Mouse (Mus musculus) A20 (cell line): ENCODE measurements around the gene Asah2.

ENCODE experiments used
- DNase-seq: peaks from one replicate; pipeline ENCODE4 v3.0.0-alpha.2; 2011; ENCODE audit warnings: low read depth, low spot score

Asah2 gene

DNA sequence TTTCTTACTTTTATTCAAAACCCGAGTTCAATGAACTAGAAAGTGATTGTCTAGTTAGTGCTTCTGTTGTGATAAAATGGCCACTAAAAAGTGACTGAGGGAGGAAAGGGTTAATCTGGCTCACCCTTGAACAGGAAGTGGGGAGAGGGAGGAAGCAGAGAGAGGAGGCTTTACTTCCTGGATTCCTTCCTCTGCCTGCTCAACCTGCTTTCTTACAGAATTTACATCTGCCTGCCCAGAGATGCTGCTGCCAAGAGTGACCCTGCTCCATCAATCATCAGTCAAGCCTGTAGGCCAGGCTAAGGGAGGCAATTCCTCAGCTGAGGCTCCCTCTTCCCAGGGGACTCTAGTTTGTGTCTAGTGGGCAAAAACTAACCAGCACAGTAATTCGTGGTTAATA is 132.1 kb downstream of the Asah2 start:
- peak; percentile 11 for DNase-seq

DNA sequence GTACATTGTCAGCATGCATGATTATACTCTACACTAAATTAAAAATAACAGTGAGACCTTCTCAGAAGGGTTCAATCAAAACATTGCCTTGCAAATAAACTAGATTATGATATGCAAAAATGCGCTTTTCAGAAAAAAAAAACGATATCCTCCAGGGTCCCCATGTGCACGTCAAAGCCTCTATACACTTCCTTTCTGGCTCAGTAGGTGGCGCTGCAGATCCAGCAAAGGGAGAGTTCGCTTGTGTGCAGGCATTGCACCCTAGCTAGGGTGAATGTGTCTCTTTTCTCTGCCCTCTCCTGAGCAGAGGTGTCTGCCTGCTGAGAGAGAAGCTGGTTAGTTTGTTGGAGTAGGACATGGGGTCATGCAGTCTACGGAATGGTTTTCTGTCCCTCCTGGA is 136.0 kb downstream of the Asah2 start:
- peak; percentile 88 for DNase-seq

DNA sequence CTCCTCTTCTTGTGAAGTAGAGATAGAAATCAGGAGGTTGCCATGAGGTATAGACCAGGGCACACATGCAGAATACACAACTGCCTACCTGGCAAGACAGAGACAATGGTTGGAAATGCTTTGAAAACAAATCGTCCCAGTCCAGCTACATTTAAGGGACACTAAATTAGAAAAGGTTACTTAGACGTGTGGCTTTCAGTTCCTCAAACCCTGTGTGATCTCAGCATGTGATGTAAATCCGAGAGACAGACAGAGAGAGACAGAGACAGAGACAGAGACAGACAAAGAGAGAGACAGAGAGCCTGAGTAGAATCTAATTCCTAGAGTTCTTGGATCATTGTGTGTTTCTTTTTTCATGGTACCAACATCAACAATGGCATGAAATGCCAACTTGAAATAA is 136.6 kb downstream of the Asah2 start:
- DNase-seq: peak; percentile 60

DNA sequence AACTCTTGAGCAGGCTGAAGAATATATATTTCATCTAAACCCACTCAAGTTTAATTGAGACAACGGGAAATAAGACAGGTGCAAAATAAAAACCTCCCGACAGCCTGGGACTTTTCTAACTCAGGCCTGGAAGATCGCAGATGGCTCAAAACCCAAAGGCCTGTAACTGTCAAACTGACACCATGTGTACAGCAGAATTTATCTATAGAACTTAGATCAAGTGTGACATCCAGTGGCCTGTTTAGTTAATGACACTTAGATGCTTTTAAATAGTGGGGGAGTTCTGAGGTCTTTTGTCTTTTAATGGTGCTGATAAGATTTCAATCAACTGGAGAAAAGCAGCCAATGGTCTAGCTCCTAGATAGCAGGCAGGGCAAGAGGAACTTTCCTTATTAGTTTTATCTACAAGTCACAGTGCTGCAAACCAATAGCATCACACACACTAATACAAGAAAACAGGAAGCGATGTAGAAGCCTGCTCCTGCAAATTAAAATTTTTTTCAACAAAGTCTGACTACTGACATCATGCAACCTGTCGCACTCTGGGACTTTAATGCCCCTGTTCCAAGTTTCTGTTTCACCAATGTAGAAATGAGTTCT is 140.0 kb downstream of the Asah2 start:
- peak; percentile 47 for DNase-seq

DNA sequence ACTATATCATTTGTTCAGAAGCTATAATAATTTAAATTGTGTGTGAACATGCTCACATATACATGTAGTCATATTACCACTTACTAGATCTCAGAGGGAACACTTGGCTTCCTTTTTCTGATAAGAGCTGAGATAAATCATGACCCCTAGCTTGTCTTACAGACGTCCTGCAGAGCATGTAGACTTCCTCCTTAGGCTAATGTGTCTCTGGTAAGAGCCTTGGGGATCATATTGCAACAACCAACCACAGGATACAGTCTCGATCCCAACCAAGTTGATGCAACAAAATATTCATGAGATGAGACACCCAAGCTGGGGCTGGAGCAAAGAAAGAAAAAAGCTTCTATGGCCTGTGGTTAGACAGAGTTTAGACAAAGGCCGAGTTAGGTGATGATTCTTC is 144.9 kb downstream of the Asah2 start:
- DNase-seq: no peak

DNA sequence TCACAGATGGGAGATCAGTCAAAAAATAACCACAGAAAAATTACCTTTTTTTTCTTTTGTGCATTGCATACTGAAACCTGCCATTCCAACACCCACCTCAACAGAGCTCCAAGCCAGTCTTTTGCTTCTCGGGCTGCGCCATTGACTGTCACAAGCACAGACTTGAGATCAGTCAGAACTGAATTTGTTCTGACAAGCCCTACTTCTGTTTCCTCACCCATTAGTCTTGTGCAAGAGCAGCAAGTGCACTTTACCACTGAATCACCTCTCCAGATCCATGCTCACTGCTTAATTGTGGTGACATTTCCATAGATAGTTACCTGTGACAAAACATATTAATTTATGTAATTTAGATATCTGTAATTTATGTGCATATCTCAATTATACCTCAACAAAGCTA is 147.6 kb downstream of the Asah2 start:
- no peak for DNase-seq

DNA sequence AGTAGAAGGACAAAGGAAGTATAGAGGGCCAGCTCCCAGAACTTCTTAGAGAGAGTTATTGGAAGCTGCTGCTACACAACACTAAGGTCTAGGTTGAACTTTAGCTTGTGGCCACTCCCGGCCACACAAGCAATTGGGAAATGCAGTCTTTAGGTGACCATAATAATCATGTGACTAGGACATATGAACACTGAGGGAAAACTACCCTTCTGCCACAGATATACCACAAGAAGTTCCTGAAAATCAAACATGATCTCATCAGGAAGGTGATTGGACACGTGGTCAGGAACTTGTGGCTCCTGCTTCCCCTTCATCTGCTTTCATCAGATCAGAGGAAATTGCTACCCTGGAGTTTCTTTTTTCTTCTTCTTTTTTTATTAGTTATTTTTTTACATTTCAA is 151.7 kb downstream of the Asah2 start:
- no peak for DNase-seq

GRCm38 (mm10) chr19:31954696-31955095 is 153.3 kb downstream of the Asah2 start:
- no peak for DNase-seq

DNA sequence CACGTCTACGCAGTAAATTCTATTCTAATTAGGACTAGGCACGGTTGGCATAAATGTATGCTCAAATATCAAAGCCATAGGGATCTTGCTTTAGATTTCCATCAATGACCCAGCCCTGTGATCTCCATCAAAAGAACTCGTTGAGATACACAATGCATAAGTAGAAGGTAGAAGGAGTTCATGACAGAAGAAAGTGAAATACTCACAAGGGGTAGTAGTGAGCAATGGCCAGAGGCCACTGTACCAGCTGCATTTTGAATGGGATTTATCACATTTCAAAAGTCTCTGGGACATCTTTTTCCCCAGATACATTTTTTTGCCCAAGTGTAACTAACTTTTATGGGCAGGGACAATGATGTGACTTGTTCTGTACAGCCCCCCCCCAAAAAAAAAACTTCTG is 153.7 kb downstream of the Asah2 start:
- no peak for DNase-seq

- no peak for DNase-seq
Observed at GRCm38 (mm10) chr19:31953799-31954198, 154.2 kb downstream of the Asah2 start.

- DNase-seq: no peak
Observed at GRCm38 (mm10) chr19:31950793-31951489, 157.1 kb downstream of the Asah2 start.
